Mouse (Mus musculus) brain, embryonic 14.5 days (tissue): ENCODE data around the gene Sgpp1. TPM values are rescaled to one million over a fixed set of nuclear protein-coding genes. Genes with fewer than 3 reads are reported as not detected.

Experiments used
- DNase-seq: peaks from one replicate; pipeline ENCODE4 v3.0.0-alpha.2; 2011; ENCODE audit warnings: low read depth
- CTCF ChIP-seq: fragments of 200-500 bp; IDR thresholded peaks from 2 replicates; pipeline ENCODE4 v1.5.1; 2012; ENCODE audit warnings: inconsistent platforms, mild to moderate bottlenecking, moderate library complexity, borderline replicate concordance; ENCODE audit not compliant: insufficient read depth, insufficient read length; ENCODE audit errors: extremely low read depth
- POLR2A ChIP-seq: fragments of 200-500 bp; IDR thresholded peaks from 2 replicates; pipeline ENCODE4 v1.6.1; 2012; ENCODE audit warnings: mild to moderate bottlenecking, inconsistent platforms, borderline replicate concordance; ENCODE audit not compliant: poor library complexity, insufficient read depth, insufficient read length, severe bottlenecking; ENCODE audit errors: extremely low read depth
- polyA plus RNA-seq: library from polyadenylated mRNA; depleted of rRNA; stranded (reverse); fragments of >200 nt; gene quantifications from 2 replicates; pipeline ENCODE4 v1.2.3, GENCODE M21; 2012

Gene Sgpp1
- polyA plus RNA-seq, 1 experiment = 13.2 TPM

GRCm38 (mm10) chr12:75752077-75752476 is 16.5 kb upstream of the Sgpp1 start:
- no peak for TF ChIP-seq CTCF
- no peak for TF ChIP-seq POLR2A
- no peak for DNase-seq

- no peak for TF ChIP-seq POLR2A
- TF ChIP-seq CTCF = no peak
- no peak for DNase-seq
Measured at GRCm38 (mm10) chr12:75748574-75748973, 13.0 kb upstream of the Sgpp1 start.

- no peak for TF ChIP-seq POLR2A
- TF ChIP-seq CTCF = no peak
- DNase-seq = no peak
Measured at GRCm38 (mm10) chr12:75745697-75746290, 10.3 kb upstream of the Sgpp1 start.

- TF ChIP-seq POLR2A (no peak), CTCF (no peak)
- no peak for DNase-seq
Measured at GRCm38 (mm10) chr12:75742101-75742500, 6.6 kb upstream of the Sgpp1 start.

GRCm38 (mm10) chr12:75741273-75741672 is 5.7 kb upstream of the Sgpp1 start:
- DNase-seq = no peak
- TF ChIP-seq POLR2A (no peak), CTCF (no peak)

GRCm38 (mm10) chr12:75740451-75740850 is 4.9 kb upstream of the Sgpp1 start:
- DNase-seq = no peak
- TF ChIP-seq POLR2A = no peak
- no peak for TF ChIP-seq CTCF

- DNase-seq = no peak
- TF ChIP-seq CTCF (no peak), POLR2A (no peak)
Measured at GRCm38 (mm10) chr12:75739611-75740010, 4.1 kb upstream of the Sgpp1 start.

- no peak for DNase-seq
- TF ChIP-seq CTCF = no peak
Measured at GRCm38 (mm10) chr12:75736296-75736695, 767 bp upstream of the Sgpp1 start.

- no peak for TF ChIP-seq CTCF
- TF ChIP-seq POLR2A = no peak
- peak; percentile 49 for DNase-seq
Measured at GRCm38 (mm10) chr12:75734891-75735245, 661 bp downstream of the Sgpp1 start.

GRCm38 (mm10) chr12:75734167-75734566 is 1.4 kb downstream of the Sgpp1 start:
- no peak for TF ChIP-seq POLR2A
- TF ChIP-seq CTCF = no peak
- DNase-seq = peak; percentile 44

- DNase-seq = no peak
- TF ChIP-seq POLR2A = no peak
- no peak for TF ChIP-seq CTCF
Measured at GRCm38 (mm10) chr12:75733331-75734070, 2.0 kb downstream of the Sgpp1 start.

GRCm38 (mm10) chr12:75731927-75732443 is 3.5 kb downstream of the Sgpp1 start:
- no peak for DNase-seq

GRCm38 (mm10) chr12:75731508-75731907 is 4.0 kb downstream of the Sgpp1 start:
- no peak for TF ChIP-seq POLR2A
- TF ChIP-seq CTCF = no peak
- no peak for DNase-seq

More at GRCm38 (mm10) chr12:75731927-75732443, 3.5 kb downstream of the Sgpp1 start:
- TF ChIP-seq CTCF = no peak
- no peak for TF ChIP-seq POLR2A
